Mouse (Mus musculus): ENCODE data around the gene Ano6.

Ano6 gene

DNA sequence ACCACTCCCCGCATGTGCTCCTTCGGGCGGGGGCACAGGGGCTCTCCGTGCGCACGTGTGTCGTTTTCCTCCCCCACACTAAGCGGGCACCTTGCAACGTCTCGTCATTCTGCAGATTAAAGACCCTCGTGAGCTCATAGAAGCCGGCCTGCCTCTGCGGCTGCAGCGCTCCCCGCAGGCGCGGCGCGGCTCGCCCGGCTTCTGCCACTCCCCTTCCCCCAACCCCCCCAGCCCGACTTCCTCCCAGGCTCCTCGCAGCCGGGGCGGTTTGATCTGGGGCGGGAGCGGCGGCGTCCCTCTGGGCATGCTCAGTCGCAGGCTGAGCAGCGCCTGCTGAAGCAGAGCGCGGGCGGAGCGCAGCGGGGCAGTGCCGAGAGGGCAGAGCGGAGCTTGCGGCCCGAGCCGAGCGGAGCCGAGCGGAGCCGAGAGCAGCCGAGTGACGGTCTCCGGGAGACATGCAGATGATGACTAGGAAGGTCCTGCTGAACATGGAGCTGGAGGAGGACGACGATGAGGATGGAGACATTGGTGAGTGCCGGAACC is at the start of gene Ano6:
TSS of gene Ano6 (plus strand) at position 315 of the 543 bp plus-strand sequence.
- DNase-seq, result peak; percentile 92 to 97

DNA sequence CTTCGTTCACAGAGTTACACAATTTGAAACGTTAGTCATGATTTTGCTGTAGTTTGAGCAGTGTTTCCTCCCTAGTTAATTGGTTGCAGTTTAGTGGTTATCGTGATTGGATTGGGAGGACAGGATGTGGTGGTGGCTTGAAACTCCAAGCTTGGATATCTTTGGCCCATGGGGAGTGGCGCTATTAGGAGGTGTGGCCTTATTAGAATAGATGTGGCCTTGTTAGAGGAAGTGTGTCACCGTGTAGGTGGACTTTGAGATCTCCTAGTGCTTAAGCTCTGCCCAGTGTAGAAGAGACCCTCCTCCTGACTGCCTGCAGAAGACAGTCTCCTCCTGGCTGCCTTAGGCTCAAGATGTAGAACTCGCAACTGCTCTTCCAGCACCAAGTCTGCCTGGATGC is 47.7 kb upstream of the Ano6 start:
- DNase-seq, result no peak

DNA sequence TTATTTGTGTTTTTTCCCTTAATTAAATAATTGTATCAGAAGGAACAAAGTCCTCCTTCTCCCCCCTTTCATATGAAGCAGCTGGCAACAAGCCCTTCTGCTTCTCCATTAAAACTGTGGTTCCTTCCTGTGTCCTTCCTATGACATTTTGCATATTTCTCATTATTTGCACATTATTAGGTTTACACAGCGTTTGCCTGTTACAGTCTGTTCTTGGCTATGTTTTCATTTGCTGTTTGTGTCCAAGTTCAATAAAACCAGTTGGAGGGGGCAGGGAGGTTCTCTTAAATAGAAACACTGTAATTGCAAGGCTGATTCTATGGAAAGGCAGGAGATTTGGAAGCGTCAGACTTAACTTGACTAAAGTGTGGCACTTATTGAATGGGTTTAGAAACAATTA is 46.8 kb upstream of the Ano6 start:
- no peak for DNase-seq

DNA sequence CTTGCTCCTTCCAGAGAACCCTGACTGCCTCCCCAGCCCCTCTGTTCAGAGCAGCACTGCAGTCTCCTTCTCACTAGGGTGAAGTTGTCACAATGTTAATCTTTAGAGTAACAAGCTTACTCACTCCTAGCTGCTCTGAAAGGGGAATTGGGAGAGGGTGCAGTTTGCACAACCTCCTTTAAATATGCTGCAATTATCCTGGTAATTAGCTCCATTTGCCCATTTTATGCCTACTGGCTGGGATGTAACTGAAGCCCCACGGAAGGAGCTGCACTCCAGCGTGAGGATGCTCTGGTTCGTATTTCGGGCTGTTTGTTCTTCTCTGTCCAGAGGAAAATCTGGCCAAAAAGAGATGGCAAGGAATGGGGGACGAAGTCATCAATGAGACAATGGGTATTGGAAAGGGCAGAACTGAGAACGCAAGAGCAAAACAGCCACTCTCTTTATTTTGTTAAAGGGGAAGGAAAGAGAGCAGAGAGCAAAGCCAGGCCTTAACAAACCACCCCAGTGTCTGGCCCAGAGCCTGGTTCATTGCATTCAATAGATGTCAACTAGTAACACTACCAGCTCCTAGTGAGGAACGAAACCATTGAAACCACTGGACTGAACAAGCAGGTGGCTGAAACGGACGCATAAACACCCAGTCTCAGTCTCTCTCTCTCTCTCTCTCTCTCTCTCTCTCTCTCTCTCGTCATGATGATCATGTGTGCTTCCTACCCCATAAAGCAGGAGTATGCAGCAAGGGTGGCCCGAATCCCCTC is 45.1 kb upstream of the Ano6 start:
- no peak for DNase-seq

DNA sequence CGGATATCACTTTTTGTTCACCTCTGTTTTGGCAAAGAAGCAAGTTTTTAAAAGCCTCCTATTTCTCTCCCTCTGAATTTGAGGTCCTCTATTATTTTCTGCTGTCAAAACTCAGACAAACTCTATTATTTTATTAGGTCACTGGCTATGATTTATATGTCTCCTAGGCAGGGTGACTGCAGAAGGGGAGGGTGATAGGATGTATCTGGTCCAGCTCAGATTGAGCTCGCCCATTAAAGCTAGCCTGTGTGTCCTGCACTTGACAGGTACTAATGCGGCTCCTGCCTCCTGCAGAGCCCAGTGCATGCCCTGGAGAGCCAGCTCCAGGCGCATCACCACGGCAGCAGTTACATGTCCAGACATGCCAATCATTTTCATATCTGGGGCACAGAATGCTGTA is 44.1 kb upstream of the Ano6 start:
- no peak for DNase-seq

DNA sequence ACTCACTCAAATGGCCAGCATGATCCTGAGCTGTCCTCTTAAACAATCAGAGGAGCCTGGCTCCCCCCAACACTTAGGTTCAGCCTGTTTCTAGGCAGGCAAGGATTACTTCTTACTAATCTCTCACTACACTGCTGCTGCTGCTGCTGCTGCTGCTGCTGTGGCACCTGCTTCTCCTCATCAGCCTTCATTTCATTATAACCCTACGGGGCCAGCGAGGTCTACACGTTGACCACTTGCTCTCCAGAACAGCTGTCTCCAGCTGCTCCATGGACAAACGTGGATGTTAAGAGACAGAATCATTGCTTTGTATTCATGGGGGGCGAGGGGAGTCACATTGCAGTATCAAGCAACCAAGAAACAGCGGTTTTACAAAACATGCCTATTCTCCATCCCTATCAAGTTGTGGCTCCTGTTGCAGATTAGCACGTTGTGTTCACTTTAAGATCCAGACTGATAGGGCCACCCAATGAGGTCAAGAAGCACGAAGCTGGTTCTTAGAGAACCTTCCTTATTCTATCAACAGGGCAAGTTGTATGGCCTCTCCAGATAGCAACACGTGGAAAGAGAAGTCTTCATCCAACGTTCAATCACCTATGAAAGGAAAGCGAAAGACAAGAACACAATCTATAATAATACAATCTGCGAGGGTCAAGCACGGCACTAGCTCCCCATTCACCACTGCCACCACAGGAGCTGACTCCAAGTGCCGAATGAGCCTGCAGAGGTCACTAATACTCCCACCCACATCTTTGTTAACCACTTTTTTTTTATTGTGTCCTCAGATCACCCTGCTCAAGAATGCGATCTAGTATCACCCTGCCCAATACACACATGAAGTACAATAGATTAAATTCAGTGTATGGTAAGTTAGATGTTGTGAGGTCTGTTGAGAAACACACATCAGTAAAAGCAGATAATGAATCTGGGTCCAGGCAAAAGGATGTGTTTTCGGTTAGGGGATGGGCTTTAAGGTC is 43.4 kb upstream of the Ano6 start:
- no peak for DNase-seq

DNA sequence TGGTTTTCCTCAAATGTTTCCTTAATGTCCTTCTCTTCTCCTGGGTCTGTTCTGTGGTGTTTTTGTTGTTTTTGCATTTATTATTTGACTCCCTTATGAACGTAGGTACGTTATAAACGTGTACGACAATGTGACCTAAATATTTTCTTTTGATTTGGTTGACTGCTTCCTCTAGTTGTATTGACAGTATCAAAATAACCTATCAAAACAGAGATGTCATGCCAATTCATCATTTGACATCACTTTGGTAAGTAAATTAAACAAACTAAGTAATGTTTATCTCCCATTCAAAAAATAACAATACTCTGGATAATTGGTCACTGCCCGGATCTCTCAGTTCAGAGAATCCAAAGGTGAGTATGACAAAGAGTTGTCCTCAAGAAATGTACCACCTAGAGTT is 41.4 kb upstream of the Ano6 start:
- DNase-seq, result no peak

DNA sequence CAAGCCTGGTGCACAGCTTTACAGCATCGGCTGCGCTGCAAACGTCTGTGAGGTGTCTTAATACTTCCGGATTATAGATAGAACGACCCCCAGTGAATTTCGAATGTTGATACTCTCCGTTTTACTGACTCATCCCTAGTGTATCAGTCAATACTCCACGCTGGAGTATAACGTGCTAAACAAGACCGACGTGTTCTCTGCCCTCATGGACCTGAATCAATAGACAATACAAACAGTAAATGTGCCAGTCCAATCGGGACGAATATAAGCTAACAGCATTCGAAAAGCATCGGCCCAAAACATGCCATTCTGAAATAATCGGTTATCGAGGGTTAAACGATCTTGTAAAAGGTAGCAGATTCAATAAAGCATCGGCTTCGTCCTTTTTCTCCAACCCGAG is 40.6 kb upstream of the Ano6 start:
- no peak for DNase-seq

DNA sequence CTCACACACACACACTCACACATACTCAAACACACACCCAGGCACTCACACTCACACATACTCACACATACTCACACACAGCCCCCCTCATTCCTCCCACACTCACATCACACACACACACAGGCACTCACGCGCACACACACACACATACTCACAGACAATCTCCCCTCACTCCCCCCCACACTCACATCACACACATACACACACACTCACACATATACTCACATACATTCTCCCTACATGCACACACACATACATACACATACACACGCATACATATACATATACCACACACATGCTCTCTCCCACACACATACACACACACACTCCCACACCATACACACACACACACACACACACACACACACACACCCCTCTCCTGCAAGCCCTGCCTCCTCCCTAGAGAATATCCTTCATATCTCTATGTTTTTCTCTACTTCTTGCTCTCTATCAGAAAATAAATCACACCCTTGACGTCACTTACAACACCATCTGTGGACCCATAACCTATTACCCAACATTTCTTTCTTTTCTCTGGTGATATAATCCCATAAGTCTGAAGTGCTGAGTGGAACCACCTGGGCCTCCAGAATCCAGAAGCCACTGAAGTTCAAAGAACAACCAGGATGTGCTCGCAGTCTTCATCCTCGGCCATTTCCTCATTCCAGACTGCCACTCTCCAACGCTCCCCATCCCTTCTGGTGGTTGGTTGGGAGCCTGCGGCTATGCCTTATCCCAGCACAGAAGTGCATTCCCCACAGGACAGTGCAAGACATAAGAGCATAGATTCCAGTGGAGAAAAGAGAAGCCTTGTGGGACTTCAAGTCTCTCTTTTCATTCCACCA is 38.6 kb upstream of the Ano6 start:
- DNase-seq, result no peak

DNA sequence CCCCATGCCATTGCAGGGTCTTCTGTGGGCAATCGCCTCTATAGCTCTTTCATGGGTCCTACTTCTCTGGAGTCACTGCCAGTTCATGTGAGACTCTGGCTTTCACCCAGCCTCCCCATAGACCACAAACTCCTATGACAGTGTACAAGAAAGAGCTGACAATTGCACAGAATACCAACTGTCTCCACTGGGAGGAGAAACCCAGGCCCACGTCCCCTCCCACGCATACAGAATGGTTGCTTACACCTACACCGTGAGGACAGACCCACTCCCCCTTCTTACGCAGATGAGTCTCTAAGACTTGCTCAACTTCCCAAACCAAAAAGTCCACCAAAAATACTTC is 38.0 kb upstream of the Ano6 start:
- no peak for DNase-seq

DNA sequence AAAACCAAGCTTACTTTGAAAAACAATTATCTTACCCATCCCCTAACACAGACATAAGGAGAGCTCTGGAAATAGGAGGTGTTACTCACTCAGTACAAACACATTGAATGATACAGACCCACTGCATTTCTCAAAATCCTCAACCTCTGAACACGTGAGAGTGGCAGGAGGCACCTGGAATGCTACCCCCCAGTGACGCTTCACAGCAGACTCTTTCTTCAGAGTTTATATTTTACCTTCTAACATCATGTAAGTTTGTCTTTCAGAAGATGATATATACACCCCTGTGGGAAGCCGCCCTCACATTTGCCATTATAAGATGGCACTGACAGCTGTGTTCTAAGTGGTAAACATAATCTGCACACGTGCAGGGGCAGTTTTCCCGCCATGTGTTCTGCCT is 37.6 kb upstream of the Ano6 start:
- no peak for DNase-seq

DNA sequence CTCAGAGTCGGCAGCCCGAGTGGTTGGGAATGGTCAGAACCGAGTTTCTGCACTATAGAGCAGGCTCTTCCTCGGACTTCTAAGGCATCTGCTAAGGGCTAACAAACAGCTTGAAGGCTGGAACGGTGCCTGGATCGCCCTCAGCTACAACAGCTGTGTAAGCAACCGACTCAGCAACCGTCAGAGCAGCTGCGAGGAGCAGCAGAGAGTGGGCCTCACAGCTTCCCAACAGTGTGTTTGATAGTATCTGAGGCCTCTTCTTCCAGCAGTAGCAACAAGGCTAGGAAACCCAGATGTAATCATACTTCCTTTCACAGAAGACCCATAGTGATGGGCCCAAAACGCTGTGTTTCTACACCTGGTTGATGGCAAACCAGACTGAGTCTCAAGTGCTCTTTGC is 33.5 kb upstream of the Ano6 start:
- peak; percentile 43 to 69 for DNase-seq

DNA sequence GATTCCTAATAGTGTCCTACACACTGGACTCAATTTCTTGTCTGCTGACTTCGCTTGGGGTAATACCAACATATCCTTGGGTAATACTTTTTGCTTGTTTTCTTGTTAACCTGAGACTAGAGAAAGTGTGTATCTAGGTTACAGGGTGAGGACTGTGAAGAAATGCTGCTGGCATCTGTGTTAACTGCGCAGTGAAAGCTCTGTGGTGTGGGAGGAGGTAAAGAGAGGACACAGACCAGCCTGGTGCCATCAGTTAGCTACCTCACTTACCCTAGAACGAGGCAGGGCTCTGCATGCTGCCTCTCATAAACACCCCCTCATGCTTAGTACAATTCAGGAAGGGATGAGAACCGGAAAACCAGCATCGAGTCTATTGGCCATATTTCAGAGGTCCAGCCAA is 32.6 kb upstream of the Ano6 start:
- no peak for DNase-seq

DNA sequence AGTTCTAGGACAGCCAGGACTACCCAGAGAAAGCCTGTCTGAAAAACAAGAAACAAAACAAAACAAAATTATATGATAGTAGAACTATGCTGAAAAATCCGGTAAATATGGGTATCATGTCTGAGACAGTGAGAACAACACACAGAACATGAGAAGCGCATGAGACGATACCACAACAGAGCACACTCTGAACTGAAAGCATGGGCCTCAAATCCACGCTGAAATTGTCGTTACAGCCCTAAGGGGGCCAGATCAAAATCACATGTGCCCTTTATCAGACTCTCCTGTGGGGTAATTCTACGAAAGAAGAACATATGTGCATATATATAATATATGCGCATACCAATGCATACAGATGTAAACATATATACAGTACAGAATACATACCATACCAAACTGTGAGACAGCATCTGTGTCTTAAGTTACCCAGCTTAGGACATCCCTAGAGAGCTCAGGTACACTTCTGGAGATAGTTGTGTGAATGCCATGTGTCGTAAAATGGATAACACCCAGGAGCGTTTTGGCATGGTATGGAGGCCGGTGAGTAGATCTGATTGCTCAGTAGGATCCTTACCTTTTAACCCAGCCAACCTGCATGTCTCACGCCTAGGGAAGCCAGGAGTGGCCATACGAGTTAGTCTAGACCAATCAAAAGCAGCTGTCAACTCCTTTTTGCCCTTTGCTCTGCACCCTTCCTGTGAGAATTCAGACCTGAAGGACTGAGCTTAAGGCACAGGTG is 31.8 kb upstream of the Ano6 start:
- no peak for DNase-seq

DNA sequence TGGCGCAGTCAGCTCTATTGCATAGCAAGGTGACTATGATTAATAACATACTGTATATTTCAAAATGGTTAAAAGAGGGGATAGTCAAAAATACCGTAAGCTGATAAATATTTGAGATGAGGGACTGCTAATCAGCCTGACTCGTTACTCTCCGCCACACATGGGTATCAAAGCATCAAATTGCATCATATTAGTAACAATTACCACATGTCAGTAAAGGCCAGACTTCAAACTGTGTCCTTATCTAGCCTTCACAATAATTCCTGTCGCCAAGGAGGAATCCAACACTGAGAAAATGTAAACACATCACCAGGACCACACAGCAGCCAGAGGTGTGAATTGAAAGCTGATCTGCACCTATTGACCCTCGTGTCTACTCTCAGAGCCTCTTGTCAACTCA is 30.8 kb upstream of the Ano6 start:
- no peak for DNase-seq

DNA sequence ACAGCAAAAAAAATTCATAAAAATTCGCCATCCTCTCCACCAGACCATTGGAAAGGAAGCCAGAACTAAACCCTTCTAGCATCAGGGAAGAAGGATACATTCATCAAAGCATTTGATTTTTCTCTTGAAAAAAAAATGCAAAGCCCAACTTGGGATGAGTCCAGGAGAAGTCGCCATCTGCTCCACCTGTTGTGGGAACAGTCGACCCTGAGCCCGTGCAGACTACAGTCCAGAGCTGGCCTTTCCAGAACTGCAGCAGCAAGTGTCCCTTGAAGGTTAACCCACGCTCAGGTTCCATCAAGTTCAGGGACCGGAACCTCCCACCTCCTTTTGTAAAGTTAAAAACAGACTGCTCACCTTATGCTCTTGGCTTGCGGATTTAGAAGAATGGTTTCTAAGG is 29.2 kb upstream of the Ano6 start:
- DNase-seq, result peak; percentile 29 to 49

DNA sequence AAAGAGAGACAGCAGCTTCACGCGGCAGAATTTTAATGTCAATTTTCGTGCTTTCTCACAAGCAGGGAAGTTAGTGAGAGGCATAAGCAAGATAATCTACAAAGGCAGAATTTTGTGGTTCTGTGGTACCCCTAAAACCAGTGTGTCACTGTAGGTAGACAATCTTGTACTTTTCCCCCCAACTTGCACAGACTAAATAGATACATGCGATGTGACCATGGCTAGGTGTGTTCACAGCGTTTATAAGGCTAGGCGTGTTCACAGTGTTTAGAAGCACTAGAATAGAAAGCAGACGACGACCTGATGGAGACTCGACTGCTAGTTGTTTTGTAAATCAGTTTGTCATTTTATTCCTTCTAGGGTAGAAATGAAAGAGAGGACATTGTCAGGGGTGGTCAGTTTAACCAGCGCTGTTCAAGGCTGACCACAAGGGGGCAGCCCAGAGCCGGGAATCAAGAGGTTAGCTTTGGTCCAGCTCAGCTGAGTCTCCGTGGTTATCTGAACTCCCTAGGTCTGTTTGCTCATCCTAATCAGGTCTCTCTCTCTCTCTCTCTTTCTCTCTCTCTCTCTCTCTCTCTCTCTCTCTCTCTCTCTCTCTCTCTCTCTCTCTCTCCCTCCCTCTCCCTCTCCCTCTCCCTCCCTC is 27.9 kb upstream of the Ano6 start:
- peak; percentile 91 to 93 for DNase-seq

DNA sequence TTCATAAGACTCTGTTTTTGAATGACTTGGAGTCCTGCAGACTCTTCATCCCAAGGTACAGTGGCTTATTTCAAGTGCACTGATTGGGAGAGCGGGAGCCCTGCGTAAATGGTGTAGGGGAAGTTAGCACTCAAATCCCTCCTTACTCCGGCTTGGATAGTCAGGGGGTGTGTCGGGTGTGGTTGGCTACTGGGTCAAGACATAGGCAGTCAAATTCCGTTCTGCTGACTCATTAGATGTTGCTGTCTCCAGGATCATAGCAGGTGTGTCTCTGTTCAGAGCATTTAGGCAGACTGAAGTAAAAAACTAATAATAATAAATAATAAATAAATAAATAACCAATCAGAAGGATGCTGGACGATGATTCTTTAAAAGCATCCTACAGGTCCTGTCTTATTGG is 27.2 kb upstream of the Ano6 start:
- no peak for DNase-seq

DNA sequence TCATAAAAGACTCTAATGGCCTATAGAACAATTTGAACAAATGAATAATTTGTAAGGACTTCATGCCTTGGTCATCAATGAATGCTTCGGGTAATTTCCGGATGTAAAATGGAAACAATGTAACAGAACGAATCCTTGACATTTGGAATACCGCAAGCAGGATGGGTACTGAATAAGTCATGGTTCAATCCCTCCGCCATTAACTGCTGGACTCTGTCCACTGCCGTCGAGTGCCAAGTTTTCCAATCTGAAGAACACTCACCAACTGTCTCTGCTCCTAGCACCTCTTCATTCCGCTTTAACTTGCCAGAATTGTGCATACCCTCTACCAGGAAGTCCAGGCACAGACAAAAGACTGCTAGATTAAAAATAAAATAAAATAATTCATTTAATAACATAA is 25.4 kb upstream of the Ano6 start:
- DNase-seq, result peak; percentile 58 to 64

DNA sequence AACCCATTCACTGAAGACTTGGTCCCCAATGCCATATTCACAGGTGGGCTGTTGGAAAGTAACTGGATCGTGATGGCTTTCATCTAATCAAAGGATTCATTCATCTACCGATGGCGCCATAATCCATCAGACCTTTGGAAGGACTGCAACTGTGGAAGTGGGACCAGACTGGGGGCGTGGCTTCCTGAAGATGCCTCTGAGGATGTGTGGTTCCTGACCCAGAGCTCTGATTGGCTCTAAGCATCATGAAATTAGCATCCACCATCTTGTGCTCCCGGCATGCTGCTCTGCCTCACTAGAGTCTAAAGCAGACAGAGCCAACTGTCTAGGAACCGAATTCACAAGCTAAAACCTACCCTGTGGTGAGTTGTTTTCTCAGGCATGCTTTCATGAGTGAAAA is 24.7 kb upstream of the Ano6 start:
- no peak for DNase-seq

DNA sequence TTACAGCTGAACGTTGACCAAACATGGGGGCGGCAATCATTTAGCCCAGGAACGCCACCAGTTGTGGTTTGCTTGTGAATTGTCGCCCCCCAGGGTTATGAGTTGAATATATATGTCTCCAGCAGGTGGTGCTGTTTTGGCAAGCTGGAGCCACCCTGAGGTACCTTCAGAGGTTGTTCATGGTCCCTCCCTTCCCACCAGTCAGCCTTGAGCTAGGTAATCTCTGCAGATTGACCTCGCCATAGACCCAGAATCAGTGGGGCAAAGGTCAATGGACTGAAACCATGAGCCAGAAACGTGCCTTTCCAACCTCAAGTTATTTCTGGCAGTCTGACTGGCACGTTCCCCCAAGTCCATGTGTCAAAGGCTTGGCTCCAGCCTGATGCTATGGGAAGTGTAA is 22.8 kb upstream of the Ano6 start:
- peak; percentile 17 to 43 for DNase-seq

DNA sequence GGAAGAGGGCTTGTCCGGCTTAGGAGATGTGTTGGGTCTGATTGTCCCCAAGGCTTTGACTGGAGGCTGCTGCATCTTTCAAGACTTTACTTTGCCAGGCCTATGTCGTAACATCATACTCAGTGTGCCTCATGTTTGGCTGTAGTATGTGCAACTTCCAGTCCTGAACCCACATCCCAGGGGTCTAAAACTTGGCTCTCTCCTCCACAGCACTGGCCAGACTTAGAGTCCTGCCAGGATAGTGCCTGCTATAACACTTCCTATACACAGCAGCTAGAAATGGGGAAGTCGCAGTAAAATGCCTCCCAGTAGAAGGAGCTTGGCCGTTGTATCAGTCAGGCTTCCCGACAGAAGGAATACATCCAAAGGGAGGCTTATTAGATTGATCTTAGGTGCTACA is 21.9 kb upstream of the Ano6 start:
- no peak for DNase-seq
